Mouse (Mus musculus): Measurements from ENCODE around the gene Kcnab3. TPM values are rescaled to one million over a fixed set of nuclear protein-coding genes. Genes with fewer than 3 reads are reported as not detected.
"Not testable (repeated sequence)": the region's sequence is repeated elsewhere in the genome, so short reads cannot be mapped to it uniquely, and the experiment has no call there.

Kcnab3 gene
- total RNA-seq (2021): under 1 TPM; 0.42 to 0.93 TPM
- long read RNA-seq, experiment 1: 0 reads
- long read RNA-seq, experiment 2, partial matches to known transcripts: 0 of 2 reads
- long read RNA-seq, experiment 2, other reads (novel, unspliced or antisense): 0 of 2 reads

DNA sequence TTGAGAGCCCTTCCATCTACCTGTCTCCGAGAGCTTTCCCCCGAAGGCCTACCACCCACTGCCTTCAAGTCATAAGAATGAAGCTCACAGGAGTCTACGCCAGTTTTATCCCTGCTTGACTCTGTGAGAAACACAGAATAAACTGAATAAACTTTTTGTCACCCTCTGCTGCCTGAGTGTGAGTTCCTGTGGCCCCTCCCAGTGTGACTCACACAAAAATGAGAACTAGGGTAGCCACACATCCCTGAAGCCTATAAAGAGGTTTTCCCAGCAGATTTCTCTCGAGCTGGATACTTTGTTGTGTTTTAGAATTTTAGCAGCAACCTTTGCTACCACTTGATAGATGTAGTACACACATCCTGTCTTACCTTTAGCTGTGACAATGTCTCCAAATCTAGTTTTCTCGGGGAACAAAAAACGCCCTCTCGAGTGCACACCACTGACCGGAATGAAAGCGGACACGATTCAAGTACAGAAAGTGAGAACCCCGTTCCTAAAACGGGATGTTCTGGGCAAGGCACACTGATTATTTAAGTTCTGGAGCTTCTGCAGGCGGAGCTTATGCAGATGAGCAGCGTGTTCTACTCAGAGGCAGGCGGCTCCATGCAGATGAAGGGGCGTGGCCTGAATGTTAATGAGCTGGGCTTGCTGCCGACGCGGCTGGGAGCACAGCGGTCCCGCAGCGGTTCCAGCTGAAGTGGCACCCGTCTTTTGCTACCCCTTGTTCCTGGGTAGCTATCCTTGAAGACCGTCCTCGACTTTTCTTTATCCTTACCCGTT lies at the start of gene Kcnab3:
Kcnab3 (plus strand) TSS at position 631 of the 780 bp plus-strand sequence.
- peak; percentile 71 for DNase-seq

DNA sequence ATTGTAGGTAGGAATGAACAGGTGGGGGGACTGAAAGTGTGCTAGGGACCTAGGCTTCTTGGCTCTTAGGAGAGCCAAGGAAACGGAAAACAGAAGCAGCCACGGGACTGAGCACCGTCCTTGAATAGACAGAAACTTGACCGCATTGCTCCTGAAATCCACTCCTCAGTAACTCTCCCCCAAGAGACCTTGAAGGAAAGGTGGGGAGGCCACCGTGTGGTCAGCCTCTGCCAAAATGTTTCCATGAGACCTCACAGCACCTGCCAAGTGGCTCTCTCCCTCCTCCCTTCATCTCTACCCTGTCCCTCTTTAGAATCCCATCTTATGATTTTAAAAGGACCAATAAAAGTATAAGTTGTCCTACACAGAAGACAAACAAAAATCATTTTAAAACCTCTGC lies 48.8 kb upstream of the Kcnab3 start:
- no peak for DNase-seq

DNA sequence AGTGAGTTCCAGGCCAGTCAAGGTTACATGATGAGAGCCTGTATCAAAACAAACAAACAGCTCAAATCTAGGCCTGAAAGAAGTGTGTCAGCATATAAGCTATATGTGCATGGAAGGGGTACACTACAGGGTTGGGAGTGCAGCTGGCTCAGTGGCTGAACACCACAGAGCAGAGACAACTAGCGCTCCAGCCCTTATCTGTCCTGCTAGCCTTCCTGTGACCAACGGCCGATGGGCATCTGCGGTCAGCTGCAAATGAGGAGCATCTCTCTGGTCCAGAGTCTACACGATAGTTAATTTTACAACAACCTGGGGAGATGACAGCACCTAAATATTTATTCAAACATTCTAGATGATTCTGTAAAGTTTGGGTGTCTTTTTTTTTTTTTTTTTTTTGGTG lies 34.9 kb upstream of the Kcnab3 start:
- DNase-seq: no peak

DNA sequence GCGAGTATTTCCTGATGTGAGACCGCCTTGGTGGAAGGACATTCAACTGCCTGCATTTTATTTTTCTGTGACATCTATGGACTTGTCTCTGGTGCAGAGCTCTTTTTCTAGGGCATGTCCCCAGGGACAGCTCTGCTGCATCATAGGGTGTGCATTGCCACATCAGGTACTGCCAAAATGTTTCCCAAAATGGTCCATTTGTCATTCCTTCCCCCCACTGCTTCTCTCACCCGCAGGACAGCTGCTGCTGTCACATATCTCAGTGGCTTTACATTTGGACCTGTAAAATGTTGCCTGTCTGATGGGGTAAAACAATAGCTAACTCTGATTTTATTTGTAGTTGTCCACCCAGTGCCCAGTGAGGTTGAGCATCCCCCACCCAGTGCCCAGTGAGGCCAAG lies 30.8 kb upstream of the Kcnab3 start:
- DNase-seq: no peak

DNA sequence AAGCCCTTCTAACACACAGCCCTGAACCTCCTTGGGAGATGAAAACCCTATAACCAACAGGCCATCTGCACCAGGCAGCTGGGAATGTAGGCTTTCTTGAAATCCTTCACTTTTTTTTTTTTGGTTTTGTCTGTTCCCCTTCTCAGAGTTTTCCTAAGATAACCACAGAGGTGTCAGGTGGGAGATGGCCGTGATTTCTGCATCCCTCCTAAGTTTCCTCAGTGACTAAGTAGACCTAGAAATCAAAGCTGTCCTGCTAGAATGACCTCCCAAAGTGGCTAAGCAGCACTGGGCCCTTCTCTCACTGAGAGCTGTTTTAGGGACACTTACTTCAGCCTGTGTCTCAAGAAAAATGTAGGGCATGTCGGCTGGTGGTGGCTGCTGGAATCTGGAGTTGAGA lies 28.3 kb upstream of the Kcnab3 start:
- no peak for DNase-seq

DNA sequence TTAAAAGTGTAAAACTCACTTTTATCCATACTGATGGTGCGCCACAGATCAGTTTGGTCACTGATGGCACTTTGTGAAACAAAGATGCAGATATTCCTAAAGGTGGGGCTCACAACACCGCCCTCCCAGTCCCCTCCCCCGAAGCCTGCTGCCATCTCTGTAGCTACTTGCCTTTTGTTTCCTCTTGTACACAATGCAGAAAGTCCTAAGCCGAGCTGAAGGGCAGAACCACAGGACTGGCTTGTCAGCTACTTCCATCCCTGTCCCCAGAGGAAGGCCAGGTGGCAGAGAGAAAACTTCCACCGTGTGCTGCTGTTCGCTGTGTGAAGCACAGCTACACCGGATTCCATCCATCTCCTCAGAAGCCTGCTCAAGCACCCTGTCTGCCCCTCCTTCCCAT lies 27.8 kb upstream of the Kcnab3 start:
- no peak for DNase-seq

DNA sequence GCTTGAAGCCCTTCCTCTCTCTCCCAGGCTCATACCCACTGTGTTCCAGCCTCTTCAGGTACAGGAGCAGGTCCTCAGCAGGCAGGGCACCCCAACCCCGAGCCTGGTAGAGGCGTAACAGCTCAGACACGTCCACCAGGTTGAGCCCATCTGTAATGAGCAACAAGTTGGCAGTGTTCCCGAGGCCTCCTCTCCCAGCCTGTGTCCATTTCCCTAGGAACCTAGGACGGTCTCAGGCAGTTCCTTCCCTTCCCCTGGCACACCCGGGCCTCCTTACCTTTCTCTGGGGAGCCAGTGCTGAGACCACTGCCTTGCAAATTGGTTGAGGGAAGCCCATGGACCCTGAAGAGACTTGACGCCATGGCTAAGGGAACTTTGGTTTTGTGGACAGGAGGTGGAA lies 23.2 kb upstream of the Kcnab3 start:
- DNase-seq: no peak

DNA sequence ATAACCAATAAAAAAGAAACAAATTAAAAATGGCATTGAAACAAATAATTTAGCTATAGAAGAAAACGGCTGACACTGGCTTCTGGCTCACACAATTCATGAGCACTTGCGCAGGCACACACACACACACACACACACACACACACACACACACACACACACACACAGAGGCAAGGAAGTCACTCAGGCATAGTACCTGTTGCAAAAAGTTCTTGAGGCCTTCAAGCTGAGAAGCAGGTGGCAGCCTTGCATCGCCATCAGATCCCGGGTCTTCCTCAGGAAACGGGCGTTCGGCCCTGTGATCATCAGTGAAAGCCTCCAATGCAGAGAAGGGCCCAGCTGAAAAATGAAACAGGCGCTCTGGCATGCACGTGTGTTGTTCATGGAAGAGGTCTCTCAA lies 20.8 kb upstream of the Kcnab3 start:
- DNase-seq: no peak

DNA sequence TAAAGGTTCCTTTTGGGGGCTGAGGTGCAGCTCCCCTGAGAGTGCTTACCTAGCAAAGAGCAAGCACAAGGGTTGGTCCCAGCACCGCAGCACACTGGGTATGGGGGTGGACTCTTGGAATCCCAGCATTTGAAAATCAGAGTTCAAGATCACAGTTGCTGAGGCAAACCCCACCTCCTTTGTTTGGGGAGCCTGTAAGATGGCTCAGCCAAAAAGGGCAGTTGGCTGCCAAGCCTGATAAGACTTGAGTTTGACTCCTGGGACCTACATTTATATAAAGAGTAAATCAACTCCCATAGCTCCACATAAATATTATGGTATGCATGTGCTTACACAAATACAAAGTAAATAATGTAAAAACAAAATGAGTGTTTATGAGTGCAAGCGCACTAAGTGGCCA lies 20.0 kb upstream of the Kcnab3 start:
- DNase-seq: no peak

DNA sequence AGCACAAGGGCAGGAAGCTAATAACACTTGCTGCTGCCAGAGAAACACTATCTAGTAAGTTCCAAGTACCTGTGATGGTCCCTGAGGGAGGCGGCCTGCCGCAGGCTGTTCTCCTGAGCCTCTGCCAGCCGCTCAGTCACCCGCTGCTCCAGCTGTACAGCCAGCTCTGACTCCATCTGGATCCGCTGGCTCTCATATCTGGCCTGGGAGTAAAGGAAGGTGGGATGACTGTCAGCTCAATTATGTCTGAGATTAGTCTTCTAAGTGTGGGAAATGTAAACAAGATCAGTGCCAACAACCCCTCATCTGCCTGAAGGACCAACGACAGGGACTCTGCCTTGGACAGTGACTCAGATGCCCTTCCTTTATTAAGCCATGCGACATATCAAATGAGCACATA lies 14.8 kb upstream of the Kcnab3 start:
- peak; percentile 27 for DNase-seq

DNA sequence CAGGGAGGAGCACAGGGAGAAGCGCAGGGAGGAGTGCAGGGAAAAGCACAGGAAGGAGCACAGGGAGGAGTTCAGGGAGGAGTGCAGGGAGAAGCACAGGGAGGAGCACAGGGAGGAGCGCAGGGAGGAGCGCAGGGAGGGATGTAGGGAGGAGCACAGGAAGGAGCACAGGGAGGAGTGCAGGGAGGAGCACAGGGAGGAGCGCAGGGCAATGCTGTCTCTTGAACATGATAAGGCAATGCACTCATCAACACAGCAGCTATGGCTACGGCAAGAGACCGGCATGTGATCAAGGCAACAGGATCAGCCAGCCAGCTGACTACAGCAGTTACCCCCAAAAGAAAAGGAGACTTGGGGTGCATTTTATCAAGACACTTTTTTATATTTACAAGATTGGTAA lies 9.7 kb upstream of the Kcnab3 start:
- DNase-seq: no peak

DNA sequence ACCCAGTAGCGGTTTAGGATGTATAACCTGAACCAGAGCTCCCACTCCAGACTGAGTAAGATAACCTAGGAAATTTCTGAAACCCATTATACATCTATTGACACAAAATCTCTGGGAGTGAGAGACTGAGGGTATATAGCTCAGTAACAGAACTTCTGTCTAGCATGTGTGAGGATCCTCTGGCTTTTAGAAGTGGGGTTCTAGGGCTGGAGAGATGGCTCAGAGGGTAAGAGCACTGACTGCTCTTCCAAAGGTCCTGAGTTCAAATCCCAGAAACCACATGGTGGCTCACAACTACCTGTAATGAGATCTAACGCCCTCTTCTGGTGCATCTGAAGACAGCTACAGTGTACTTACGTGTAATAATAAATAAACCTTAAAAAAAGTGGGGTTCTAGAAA lies 8.1 kb upstream of the Kcnab3 start:
- not testable (repeated sequence) for DNase-seq

DNA sequence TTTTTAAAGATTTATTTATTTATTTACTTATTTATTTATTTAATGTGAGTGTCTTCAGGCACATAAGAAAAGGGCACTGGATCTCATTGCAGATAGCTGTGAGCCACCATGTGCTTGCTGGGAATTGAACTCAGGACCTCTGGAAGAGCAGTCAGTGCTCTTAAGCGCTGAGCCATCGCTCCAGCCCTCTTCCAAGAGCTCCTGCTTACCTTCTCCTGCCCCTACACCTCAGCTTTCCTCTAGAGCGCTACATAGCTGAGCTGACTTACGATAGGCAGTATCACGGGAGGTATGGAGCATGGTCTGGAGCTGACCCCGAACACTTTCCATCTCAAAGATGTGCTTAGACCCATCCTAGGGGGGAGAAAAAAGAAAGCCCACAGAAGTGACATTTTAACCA lies 4.5 kb upstream of the Kcnab3 start:
- DNase-seq: no peak

DNA sequence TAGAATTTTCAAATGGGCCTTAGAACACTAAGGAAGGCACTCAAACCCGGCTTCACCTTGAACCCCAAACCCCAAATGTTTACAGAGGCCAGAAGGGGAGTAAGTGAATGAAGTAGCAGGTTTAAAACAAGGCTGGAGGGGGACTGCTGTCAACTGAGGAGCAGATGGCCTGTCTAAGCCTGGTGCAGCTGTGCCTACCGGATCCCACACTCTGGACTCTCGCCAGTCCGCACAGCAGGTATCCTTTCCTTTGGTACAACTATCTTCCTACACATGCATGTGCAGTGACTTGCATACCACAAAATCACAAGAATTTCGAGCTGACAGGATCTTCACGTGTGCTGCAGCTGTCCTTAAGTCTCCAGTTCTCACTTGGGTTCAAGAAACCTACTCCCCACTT lies 4.0 kb upstream of the Kcnab3 start:
- no peak for DNase-seq

DNA sequence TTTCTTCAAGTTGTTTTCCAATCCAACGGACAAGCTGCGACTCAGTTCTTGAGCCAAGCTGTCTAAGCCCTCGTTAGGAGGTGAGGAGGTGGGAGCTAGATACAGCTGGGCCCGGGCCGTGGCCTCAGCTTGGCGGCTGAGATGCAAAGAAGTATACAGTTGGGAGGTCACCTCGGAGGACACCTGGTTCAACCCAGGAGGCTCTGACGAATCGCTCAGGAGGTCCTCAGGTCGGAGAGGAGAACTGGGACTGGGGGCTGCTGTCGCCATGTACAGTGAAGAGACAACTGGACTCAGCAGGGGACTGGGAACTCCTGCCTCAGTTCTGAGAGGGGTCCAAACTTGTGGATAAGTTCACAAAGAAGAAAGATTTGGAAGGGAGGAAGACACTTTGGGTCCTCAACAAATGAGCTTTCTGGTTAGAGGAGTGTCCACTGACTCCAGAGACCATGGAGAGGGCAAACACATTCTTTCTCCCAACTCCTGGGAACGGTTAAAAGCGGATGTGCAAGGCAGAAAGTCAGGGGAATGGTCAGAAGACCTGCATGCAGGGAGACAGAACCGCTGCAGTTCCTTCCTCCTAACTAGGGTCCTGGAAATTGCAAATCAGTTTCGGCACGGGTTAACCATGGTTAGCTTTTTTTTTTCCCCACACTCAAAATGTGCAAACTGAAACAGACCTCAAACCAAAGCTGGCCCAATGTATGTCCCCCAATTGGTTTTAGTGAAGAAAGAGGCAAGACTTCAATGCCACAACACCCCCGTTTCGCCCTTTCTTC lies 3.2 kb upstream of the Kcnab3 start:
- no peak for DNase-seq

DNA sequence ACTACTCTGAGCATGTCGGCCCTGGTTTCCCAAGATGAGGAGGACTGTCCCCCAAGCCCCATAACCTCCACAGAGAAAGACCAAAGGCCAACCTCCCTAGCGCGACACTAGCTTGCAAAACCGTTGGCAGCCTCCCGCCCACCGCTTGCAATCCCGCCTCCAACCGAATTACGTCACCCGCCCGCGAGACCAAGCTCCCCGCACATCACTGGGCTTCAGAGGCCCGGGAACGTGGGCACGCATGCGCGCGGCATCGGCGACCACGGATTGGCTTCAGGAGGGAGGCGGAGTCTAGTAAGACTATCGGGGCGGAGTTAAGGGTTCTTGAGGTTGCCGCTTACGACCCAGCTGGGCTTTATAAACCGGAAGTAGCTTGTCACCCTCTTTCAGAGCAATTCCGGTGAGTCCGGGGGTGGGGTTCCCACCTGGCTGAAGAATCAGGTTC lies 2.4 kb upstream of the Kcnab3 start, which contains the start of the genes Cntrob and Trappc1:
Cntrob (minus strand) TSS at position 109 of the 445 bp plus-strand sequence.
Trappc1 (plus strand) TSS at position 314 of the 445 bp plus-strand sequence.
- peak; percentile 98 for DNase-seq

DNA sequence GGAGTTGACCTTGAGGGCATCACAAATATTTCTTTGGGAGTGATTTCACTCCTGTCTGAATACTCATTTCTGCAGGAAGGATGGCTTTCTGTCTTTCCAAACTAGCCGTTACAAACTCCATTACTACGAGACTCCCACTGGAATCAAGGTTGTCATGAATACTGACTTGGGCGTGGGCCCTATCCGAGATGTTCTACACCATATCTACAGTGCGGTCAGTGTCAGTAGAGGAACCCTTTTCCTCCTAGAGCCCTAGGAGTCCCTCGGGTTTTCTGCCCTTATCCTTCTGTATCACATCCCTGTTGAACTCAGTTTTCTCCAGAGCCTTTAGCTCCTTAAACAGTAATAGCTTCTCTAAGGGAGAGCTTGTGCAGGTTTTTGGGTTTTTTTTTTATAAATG lies 1.3 kb upstream of the Kcnab3 start:
- DNase-seq: no peak

DNA sequence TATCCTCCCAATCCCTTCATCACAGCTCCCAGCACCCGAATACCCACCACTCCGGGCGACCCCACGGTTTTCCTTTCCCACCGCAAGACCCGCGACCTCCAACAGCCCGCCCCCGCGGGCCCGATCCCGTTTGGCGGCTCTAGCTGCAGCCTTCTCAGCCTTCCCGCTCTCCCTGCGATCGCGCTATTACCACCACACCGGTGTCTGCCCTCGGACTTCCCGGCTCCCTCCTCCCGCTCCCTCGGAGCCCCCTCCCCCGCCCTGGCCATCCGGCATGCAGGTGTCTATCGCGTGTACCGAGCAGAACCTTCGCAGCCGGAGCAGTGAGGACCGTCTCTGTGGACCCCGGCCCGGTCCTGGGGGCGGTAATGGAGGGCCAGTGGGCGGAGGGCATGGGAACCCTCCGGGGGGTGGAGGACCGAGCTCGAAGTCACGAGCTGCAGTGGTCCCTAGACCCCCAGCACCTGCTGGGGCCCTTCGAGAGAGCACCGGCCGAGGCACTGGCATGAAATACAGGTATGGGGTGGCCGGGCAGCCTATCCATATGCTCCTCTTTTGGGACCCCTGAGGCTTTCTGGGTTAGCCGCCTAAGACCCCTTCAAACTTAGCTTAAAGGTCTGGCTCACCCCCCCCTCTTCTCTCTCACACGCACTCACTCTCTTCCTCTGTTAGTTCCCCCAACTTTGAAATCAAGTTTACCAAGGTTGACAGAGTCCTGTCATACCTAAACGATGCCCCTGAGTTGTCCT lies 524 bp downstream of the Kcnab3 start:
- peak; percentile 36 for DNase-seq

DNA sequence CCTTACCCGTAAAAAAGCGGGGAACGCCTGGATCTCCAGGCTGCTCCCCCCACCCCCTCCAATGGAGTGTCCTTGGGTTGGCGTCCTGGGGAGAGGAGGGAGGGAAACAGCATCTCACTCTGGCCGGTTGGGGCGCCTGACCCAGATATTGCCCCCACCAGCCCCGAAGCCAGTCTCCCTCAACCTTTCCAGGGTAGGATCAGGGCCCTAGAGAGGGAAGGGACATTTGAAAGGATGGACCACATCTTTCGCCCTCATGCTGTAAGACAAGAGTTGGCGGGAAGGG lies 1.0 kb downstream of the Kcnab3 start:
- no peak for DNase-seq

DNA sequence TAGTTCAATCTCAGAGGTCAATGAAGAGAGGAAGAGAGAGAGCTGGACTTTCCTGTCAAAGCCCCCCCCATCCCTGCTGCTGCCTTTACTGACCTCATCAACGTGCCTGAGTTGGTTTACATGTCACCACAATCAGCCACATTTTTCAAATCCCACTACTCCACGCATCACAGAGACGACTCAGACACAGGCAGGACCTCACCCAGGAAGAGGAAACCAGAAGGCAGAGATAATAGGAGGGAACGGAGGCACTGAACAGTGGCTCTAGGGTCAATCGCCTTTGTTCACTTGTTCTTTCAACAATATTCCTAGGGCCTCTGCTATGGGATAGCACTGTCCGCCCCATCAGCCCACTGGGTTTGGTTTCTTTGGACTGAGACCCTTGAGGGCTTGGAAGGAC lies 1.6 kb downstream of the Kcnab3 start:
- DNase-seq: no peak

DNA sequence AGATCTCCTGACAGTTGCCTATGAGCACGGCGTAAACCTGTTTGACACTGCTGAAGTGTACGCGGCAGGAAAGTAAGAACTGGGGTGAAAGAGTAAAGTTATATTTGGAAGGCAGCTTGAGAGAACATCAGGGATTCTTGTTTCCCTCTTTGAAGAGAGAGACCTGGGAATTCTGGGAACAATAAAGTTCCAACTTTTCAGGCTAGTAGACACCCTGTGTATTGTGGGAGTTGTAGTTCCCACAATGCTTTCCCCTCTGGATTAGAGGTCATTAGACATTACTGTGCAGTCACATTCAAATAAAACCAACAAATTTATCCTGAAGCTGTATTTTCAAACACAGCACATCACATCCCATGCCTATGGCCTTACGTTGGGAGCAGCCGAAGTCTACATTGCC lies 2.5 kb downstream of the Kcnab3 start:
- DNase-seq: no peak

DNA sequence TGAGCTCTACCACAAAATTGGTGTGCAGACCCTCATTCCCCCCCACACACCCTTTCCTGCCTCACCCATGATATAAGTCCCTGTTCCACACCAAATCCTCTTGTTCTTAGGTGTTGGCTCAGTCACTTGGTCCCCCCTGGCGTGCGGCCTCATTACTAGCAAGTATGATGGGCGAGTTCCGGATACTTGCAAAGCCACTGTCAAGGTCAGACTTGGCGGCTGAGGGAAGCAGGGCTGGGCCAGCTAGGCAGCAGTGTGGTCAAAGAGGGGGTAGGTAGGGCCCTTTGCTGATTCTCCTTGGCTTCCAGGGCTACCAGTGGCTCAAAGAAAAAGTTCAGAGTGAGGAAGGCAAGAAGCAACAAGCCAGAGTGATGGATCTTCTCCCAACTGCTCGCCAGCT lies 5.1 kb downstream of the Kcnab3 start:
- no peak for DNase-seq

DNA sequence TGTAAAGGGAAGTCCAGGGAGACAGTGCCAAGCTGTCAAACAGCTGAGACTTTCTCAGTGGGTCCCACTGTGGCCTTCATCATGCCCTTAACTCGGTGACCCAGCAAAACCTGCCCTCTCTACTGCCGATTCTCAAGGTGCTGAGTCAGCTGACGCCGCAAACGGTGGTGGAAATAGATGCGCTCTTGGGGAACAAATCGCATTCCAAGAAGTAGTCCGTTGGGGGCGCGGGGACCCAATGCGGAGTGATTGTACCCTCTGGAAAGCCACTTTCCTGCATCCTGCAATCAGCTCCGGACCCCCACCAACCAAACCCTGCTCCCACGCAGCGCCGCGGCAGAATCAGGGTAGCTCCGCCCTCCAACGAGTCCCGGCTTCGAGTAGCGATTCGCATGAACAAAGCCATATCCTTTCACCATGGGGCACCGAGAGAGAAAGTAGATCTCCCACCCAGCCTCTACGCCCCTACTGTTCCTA lies 5.9 kb downstream of the Kcnab3 start:
- DNase-seq: peak; percentile 75
